Mouse (Mus musculus) left cerebral cortex, adult 6 months (tissue): ENCODE measurements around the gene Gm17654. TPM values are rescaled to one million over a fixed set of nuclear protein-coding genes. Genes with fewer than 3 reads are reported as not detected.

Experiments
- long read RNA-seq, 2 experiments: library from polyadenylated mRNA; unstranded; transcript quantifications; one replicate each; pipeline ENCODE4 v2.0.0; 2019 to 2020
- polyA plus RNA-seq: library from polyadenylated mRNA; unstranded; fragments of <200 nt; fragmentation: Nextera tagmentation; gene quantifications from 2 replicates; pipeline ENCODE4 v1.2.3, GENCODE M21; 2021

Gm17654 gene
- not detected in 2 replicates for polyA plus RNA-seq
- long read RNA-seq, experiment 1: 0 reads
- long read RNA-seq, experiment 2: 0 reads

GRCm38 (mm10) chr14:43579046-43579445 lies at the start of gene Gm17654:
Gm17654 (minus strand) TSS chr14:43579146.

GRCm38 (mm10) chr14:43607913-43608312 lies 29.0 kb upstream of the Gm17654 start, which contains the start of gene Gm10375:
Gm10375 (minus strand) TSS chr14:43608013.

GRCm38 (mm10) chr14:43543276-43543675 lies 35.7 kb downstream of the Gm17654 start, which contains the start of gene Gm5799:
Gm5799 (plus strand) TSS chr14:43543576.

Other genes with a start within 250 kb of the Gm17654 start
- not detected in 2 replicates for gene 1700001F09Rik, start 231.3 kb downstream of the Gm17654 start, polyA plus RNA-seq
- not detected in 2 replicates for gene Gm8138, start 162.8 kb downstream of the Gm17654 start, polyA plus RNA-seq
- not detected in 2 replicates for gene Gm5799, start 35.6 kb downstream of the Gm17654 start, polyA plus RNA-seq
- not detected in 2 replicates for gene Gm10375, start 28.9 kb upstream of the Gm17654 start, polyA plus RNA-seq
- not detected in 2 replicates for gene Gm8165, start 98.1 kb upstream of the Gm17654 start, polyA plus RNA-seq
- 0.38 and 0.42 TPM in 2 replicates for gene Gm7324, start 118.7 kb upstream of the Gm17654 start, polyA plus RNA-seq
- gene Gm16506, start 148.3 kb upstream of the Gm17654 start, polyA plus RNA-seq: not detected in 2 replicates
- gene Gm6526, start 168.7 kb upstream of the Gm17654 start, polyA plus RNA-seq: not detected in 2 replicates
- gene Gm8180, start 205.6 kb upstream of the Gm17654 start, polyA plus RNA-seq: not detected in 2 replicates